Mouse (Mus musculus): Measurements from ENCODE around the gene Ide.

DNA sequence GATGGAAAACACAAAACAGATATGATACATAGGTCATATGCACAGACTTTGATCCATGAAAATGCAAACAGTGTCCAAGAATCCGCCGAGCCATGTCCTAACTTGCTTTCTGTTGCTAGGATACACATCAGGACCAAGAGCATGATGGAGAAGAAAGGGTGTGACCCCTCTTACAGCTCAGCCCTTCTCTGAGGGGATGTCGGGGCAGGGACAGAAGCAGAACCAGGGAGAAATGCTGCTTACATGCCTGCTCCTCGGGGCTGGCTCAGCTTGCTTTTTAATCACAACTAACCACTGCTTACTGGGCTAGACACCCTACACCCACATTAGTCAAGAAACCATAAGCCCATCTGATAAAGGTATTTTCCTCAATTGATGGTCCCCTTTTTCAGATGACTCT is 33.6 kb downstream of the Ide start:
- TF ChIP-seq CTCF (IDR thresholded peaks at IDR 0.05; ENCODE audit: low read depth, low read length) (no peak), POLR2A (IDR thresholded peaks at IDR 0.05; ENCODE audit: extremely low read depth, insufficient read depth, low read length) (no peak)
